Mouse (Mus musculus) heart, embryonic 11.5 days (tissue): ENCODE data around the gene Chrd. TPM values are rescaled to one million over a fixed set of nuclear protein-coding genes. Genes with fewer than 3 reads are reported as not detected.

ENCODE experiments used
- ATAC-seq: fragments of 200-750 bp; cut with Nextera tagmentation; replicated peaks from 2 replicates; pipeline ENCODE4 v1.8.0; 2017; ENCODE audit warnings: moderate library complexity; ENCODE audit not compliant: insufficient number of reproducible peaks, low FRiP score, low TSS enrichment
- H3K27ac ChIP-seq: fragments of 300-500 bp; sonication (generic); 2 replicates; pipeline ENCODE4 v1.5.1; 2014; ENCODE audit warnings: mild to moderate bottlenecking, low read depth, low read length
- H3K27me3 ChIP-seq: fragments of 300-500 bp; sonication (generic); 2 replicates; pipeline ENCODE4 v1.6.1; 2014; ENCODE audit warnings: mild to moderate bottlenecking, low read length, mixed read lengths; ENCODE audit not compliant: control insufficient read depth, insufficient read depth
- H3K36me3 ChIP-seq: fragments of 300-500 bp; sonication (generic); 2 replicates; pipeline ENCODE4 v1.6.1; 2014; ENCODE audit warnings: mild to moderate bottlenecking, low read length, moderate library complexity, mixed read lengths; ENCODE audit not compliant: control insufficient read depth, insufficient read depth
- H3K4me1 ChIP-seq: fragments of 300-500 bp; sonication (generic); 2 replicates; pipeline ENCODE4 v1.6.1; 2014; ENCODE audit warnings: low read length; ENCODE audit not compliant: control insufficient read depth, insufficient read depth
- H3K4me2 ChIP-seq: fragments of 300-500 bp; sonication (generic); 2 replicates; pipeline ENCODE4 v1.6.1; 2014; ENCODE audit warnings: mild to moderate bottlenecking, moderate library complexity
- H3K4me3 ChIP-seq: fragments of 300-500 bp; sonication (generic); 2 replicates; pipeline ENCODE4 v1.5.1; 2014; ENCODE audit warnings: low read depth, low read length
- H3K9ac ChIP-seq: fragments of 300-500 bp; sonication (generic); 2 replicates; pipeline ENCODE4 v1.6.1; 2014; ENCODE audit warnings: mild to moderate bottlenecking, low read depth, low read length, moderate library complexity
- H3K9me3 ChIP-seq: fragments of 300-500 bp; sonication (generic); replicated peaks from 2 replicates; pipeline ENCODE4 v1.6.1; 2016; ENCODE audit warnings: low read length; ENCODE audit not compliant: control insufficient read depth
- WGBS: fragments of 180-500 bp; shearing (Covaris S2); extraction: QIAGEN DNeasy Blood & Tissue Kit; methylation state at CpG from one replicate; pipeline ENCODE4 v1.1.7; 2014; ENCODE audit not compliant: insufficient replicate concordance; 5-methylcytosine and 5-hydroxymethylcytosine counted together
- polyA plus RNA-seq: library from polyadenylated mRNA; unstranded; fragments of >200 nt; fragmentation: Nextera tagmentation; extraction: Ambion mirVana; gene quantifications from 2 replicates; pipeline ENCODE4 v1.2.1, GENCODE M21; 2014

Gene Chrd
- polyA plus RNA-seq, 1 experiment from 2014 or later: 0.42 TPM

- H3K9me3 ChIP-seq: no peaks in the 10 kb centered on the region
- no peak overlapping the region for H3K27ac ChIP-seq
- H3K4me2 ChIP-seq: no peak overlapping the region
- ATAC-seq: no peak
- no peak overlapping the region for H3K4me3 ChIP-seq
- no peaks in the 10 kb centered on the region for H3K27me3 ChIP-seq
- no peaks in the 10 kb centered on the region for H3K36me3 ChIP-seq
- WGBS: 76% methylated on average over 1 of the region's 1 CpGs
- H3K4me1 ChIP-seq: no peaks in the 10 kb centered on the region
- H3K9ac ChIP-seq: no peak overlapping the region
Observed at GRCm38 (mm10) chr16:20757385-20757784, 24.5 kb downstream of the Chrd start.

- Histone ChIP-seq H3K27ac (no peak overlapping the region), H3K27me3 (no peaks in the 10 kb centered on the region), H3K9me3 (no peaks in the 10 kb centered on the region), H3K4me2 (no peak overlapping the region), H3K9ac (no peak overlapping the region), H3K4me1 (no peaks in the 10 kb centered on the region), H3K36me3 (no peaks in the 10 kb centered on the region), H3K4me3 (no peak overlapping the region)
- whole genome bisulfite sequencing: 10% methylated on average over 3 of the region's 3 CpGs
- no peak for ATAC-seq
Observed at GRCm38 (mm10) chr16:20761681-20762080, 28.8 kb downstream of the Chrd start.

GRCm38 (mm10) chr16:20765244-20765643, 32.3 kb downstream of the Chrd start:
- WGBS: 36% methylated on average over 9 of the region's 9 CpGs
- ATAC-seq: no peak
- no peak overlapping the region for H3K4me3 ChIP-seq

GRCm38 (mm10) chr16:20775021-20775420, 42.1 kb downstream of the Chrd start:
- ATAC-seq: no peak
- H3K4me3 ChIP-seq: no peak overlapping the region
- 68% methylated on average over 5 of the region's 5 CpGs for WGBS
- no peak overlapping the region for H3K27ac ChIP-seq
- H3K4me2 ChIP-seq: no peak overlapping the region
- peaks cover 4% of the 10 kb centered on the region; the same call in 1 of the 2 replicates for H3K9me3 ChIP-seq
- no peaks in the 10 kb centered on the region for H3K27me3 ChIP-seq
- no peaks in the 10 kb centered on the region for H3K36me3 ChIP-seq
- H3K4me1 ChIP-seq: no peaks in the 10 kb centered on the region
- H3K9ac ChIP-seq: no peak overlapping the region

More at GRCm38 (mm10) chr16:20765244-20765643, 32.3 kb downstream of the Chrd start:
- H3K9me3 ChIP-seq: no peaks in the 10 kb centered on the region
- no peaks in the 10 kb centered on the region for H3K36me3 ChIP-seq
- H3K27me3 ChIP-seq: no peaks in the 10 kb centered on the region
- H3K4me2 ChIP-seq: no peak overlapping the region
- H3K27ac ChIP-seq: no peak overlapping the region
- H3K9ac ChIP-seq: no peak overlapping the region
- H3K4me1 ChIP-seq: no peaks in the 10 kb centered on the region

- Histone ChIP-seq H3K9ac (no peak overlapping the region), H3K27ac (no peak overlapping the region), H3K4me2 (no peak overlapping the region), H3K4me3 (no peak overlapping the region), H3K27me3 (no peaks in the 10 kb centered on the region), H3K9me3 (no peaks in the 10 kb centered on the region), H3K36me3 (no peaks in the 10 kb centered on the region), H3K4me1 (no peaks in the 10 kb centered on the region)
- WGBS: 68% methylated on average over 3 of the region's 3 CpGs
- no peak for ATAC-seq
Observed at GRCm38 (mm10) chr16:20779846-20780245, 46.9 kb downstream of the Chrd start.

GRCm38 (mm10) chr16:20781101-20781630, 48.2 kb downstream of the Chrd start:
- no peak for ATAC-seq
- 72% methylated on average over 4 of the region's 4 CpGs for WGBS
- no peaks in the 10 kb centered on the region for H3K4me1 ChIP-seq

GRCm38 (mm10) chr16:20783891-20784290, 51.0 kb downstream of the Chrd start:
- Histone ChIP-seq H3K27me3 (no peaks in the 10 kb centered on the region), H3K4me3 (no peak overlapping the region), H3K27ac (no peak overlapping the region), H3K36me3 (no peaks in the 10 kb centered on the region), H3K9me3 (no peaks in the 10 kb centered on the region), H3K4me2 (no peak overlapping the region), H3K4me1 (no peaks in the 10 kb centered on the region), H3K9ac (no peak overlapping the region)
- 85% methylated on average over 2 of the region's 2 CpGs for WGBS
- no peak for ATAC-seq

More at GRCm38 (mm10) chr16:20781101-20781630, 48.2 kb downstream of the Chrd start:
- Histone ChIP-seq H3K27ac (no peak overlapping the region), H3K4me3 (no peak overlapping the region), H3K27me3 (no peaks in the 10 kb centered on the region), H3K4me2 (no peak overlapping the region), H3K9me3 (no peaks in the 10 kb centered on the region), H3K9ac (no peak overlapping the region), H3K36me3 (no peaks in the 10 kb centered on the region)

GRCm38 (mm10) chr16:20784754-20785153, 51.8 kb downstream of the Chrd start:
- no peak overlapping the region for H3K27ac ChIP-seq
- no peaks in the 10 kb centered on the region for H3K9me3 ChIP-seq
- H3K27me3 ChIP-seq: no peaks in the 10 kb centered on the region
- H3K36me3 ChIP-seq: no peaks in the 10 kb centered on the region
- H3K9ac ChIP-seq: no peak overlapping the region
- H3K4me1 ChIP-seq: no peaks in the 10 kb centered on the region
- no peak overlapping the region for H3K4me3 ChIP-seq
- H3K4me2 ChIP-seq: no peak overlapping the region
- no peak for ATAC-seq

- no peak overlapping the region for H3K27ac ChIP-seq
- no peak overlapping the region for H3K4me3 ChIP-seq
- ATAC-seq: no peak
- WGBS: 77% methylated on average over 6 of the region's 6 CpGs
- H3K4me1 ChIP-seq: no peaks in the 10 kb centered on the region
- no peak overlapping the region for H3K4me2 ChIP-seq
- no peaks in the 10 kb centered on the region for H3K27me3 ChIP-seq
- no peak overlapping the region for H3K9ac ChIP-seq
- no peaks in the 10 kb centered on the region for H3K9me3 ChIP-seq
- H3K36me3 ChIP-seq: no peaks in the 10 kb centered on the region
Observed at GRCm38 (mm10) chr16:20786556-20786955, 53.6 kb downstream of the Chrd start.
